Mouse (Mus musculus): Measurements from ENCODE around the gene Fermt2.

DNA sequence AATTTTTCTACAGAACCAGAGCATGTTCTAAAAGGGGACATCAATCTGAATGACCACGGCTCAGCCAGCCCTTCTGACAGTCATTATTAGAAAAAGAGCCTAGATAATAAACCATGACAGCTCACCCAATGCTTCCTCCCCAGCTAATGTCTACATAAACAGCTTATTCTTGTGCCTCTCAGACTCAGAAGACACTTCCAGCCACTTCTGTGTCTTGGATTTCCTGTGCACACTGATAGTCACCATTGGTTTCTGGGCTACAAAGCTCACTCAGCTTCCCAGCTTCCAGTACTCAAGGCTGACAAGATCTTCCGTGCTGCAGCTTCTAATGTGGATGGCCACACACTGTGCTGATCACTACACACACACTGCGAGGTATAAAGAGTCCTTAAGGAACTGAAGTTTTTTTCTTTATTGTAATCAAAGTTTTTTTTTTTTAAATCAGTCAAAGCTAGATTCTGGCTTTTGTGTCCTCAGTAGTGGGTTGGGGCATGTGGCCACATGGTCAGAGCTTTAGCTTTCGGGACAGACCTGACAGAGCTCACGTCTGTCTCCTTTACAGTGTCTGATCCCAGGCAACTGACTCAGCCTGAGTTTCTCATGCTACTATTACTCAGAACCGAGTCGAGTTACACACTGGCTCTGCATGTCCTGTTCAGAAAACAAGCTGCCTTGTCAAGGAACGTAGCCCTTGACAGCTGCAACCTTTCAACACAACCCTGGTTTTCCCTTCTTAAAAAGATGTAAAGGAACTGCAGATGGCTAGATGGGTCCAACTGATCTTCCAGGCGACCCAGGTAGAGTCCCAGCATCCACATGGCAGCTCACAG, 50.7 kb downstream of the Fermt2 start:
- no peak for TF ChIP-seq CTCF (IDR thresholded peaks at IDR 0.05; ENCODE audit: control insufficient read depth, insufficient read depth, low read length)
- TF ChIP-seq POLR2A (IDR thresholded peaks at IDR 0.05; ENCODE audit: borderline replicate concordance, control insufficient read depth, low read depth, low read length): no peak
